Mouse (Mus musculus) lung, embryonic 14.5 days (tissue): ENCODE data around the gene Gpr108. TPM values are rescaled to one million over a fixed set of nuclear protein-coding genes. Genes with fewer than 3 reads are reported as not detected.

Experiments
- ATAC-seq: fragments of 200-750 bp; cut with Nextera tagmentation; 2 replicates; pipeline ENCODE4 v1.8.0; 2017; ENCODE audit warnings: mild to moderate bottlenecking, moderate TSS enrichment, moderate library complexity; ENCODE audit not compliant: insufficient read depth
- DNase-seq: peaks from one replicate; pipeline ENCODE4 v3.0.0-alpha.2; 2015
- H3K27ac ChIP-seq: fragments of 300-500 bp; sonication (generic); 2 replicates; pipeline ENCODE4 v1.5.1; 2014; ENCODE audit warnings: low read depth, mild to moderate bottlenecking, moderate library complexity
- H3K27me3 ChIP-seq: fragments of 300-500 bp; sonication (generic); 2 replicates; pipeline ENCODE4 v1.6.1; 2014; ENCODE audit warnings: low read length, control low read depth; ENCODE audit not compliant: insufficient read depth
- H3K36me3 ChIP-seq: fragments of 300-500 bp; sonication (generic); 2 replicates; pipeline ENCODE4 v1.6.1; 2014; ENCODE audit warnings: control low read depth; ENCODE audit not compliant: insufficient read depth
- H3K4me1 ChIP-seq: fragments of 300-500 bp; sonication (generic); 2 replicates; pipeline ENCODE4 v1.6.1; 2014; ENCODE audit warnings: antibody characterized with exemption, control low read depth; ENCODE audit not compliant: insufficient read depth
- H3K4me2 ChIP-seq: fragments of 300-500 bp; sonication (generic); 2 replicates; pipeline ENCODE4 v1.6.1; 2014; ENCODE audit warnings: mild to moderate bottlenecking
- H3K4me3 ChIP-seq: fragments of 300-500 bp; sonication (generic); 2 replicates; pipeline ENCODE4 v1.5.1; 2014; ENCODE audit warnings: low read depth, low read length
- H3K9ac ChIP-seq: fragments of 300-500 bp; sonication (generic); 2 replicates; pipeline ENCODE4 v1.6.1; 2014
- H3K9me3 ChIP-seq: fragments of 300-500 bp; sonication (generic); 2 replicates; pipeline ENCODE4 v1.6.1; 2016; ENCODE audit warnings: low read depth, low read length, control low read depth
- CTCF ChIP-seq: IDR thresholded peaks from 2 replicates; pipeline ENCODE4 v1.5.1; 2016; ENCODE audit warnings: antibody characterized with exemption, low read depth
- WGBS: fragments of 180-500 bp; shearing (Covaris S2); extraction: QIAGEN DNeasy Blood & Tissue Kit; methylation state at CpG from one replicate; pipeline ENCODE4 v1.1.7; 2014; 5-methylcytosine and 5-hydroxymethylcytosine counted together
- polyA plus RNA-seq: library from polyadenylated mRNA; unstranded; fragments of >200 nt; fragmentation: Nextera tagmentation; extraction: Ambion mirVana; gene quantifications from 2 replicates; pipeline ENCODE4 v1.2.1, GENCODE M21; 2014

The Gpr108 gene
- polyA plus RNA-seq, 1 experiment from 2014 or later = 30.8 TPM

GRCm38 (mm10) chr17:57250461-57251160 lies 2.4 kb upstream of the Gpr108 start:
- no peak for TF ChIP-seq CTCF
- H3K27me3 ChIP-seq = no peaks in the 10 kb centered on the region
- peak overlapping the region; percentile 85 for H3K4me2 ChIP-seq
- H3K4me1 ChIP-seq = peaks cover 3% of the 10 kb centered on the region; the same call in 1 of the 2 replicates
- no peak for ATAC-seq
- H3K9ac ChIP-seq = peak overlapping the region; percentile 76
- peak; percentile 57 for DNase-seq
- peaks cover 26% of the 10 kb centered on the region for H3K36me3 ChIP-seq
- 2% methylated on average over 33 of the region's 33 CpGs for WGBS
- peak overlapping the region; percentile 58 for H3K27ac ChIP-seq
- H3K9me3 ChIP-seq = no peaks in the 10 kb centered on the region
- H3K4me3 ChIP-seq = peak overlapping the region; percentile 77

GRCm38 (mm10) chr17:57249186-57250181 lies 1.2 kb upstream of the Gpr108 start, which contains the start of gene Trip10:
TSS of gene Trip10 (plus strand) at chr17:57249455.
- H3K4me3 ChIP-seq = peak within 1 kb of the TSS; percentile 77
- H3K9me3 ChIP-seq = no peaks in the 10 kb centered on the region
- H3K9ac ChIP-seq = peak within 1 kb of the TSS; percentile 76
- under 1% methylated on average over 52 of the region's 52 CpGs for WGBS
- H3K27ac ChIP-seq = peak within 1 kb of the TSS; percentile 79
- TF ChIP-seq CTCF = no peak
- DNase-seq (peak; percentile 97), ATAC-seq (peak; percentile 26)
- peaks cover 26% of the 10 kb centered on the region for H3K36me3 ChIP-seq
- H3K4me2 ChIP-seq = peak within 1 kb of the TSS; percentile 85
- no peaks in the 10 kb centered on the region for H3K27me3 ChIP-seq
- H3K4me1 ChIP-seq = peaks cover 3% of the 10 kb centered on the region; the same call in 1 of the 2 replicates

GRCm38 (mm10) chr17:57248771-57249170 lies 525 bp upstream of the Gpr108 start:
- H3K4me3 ChIP-seq = peak overlapping the region; percentile 77
- H3K27ac ChIP-seq = peak overlapping the region; percentile 71
- ATAC-seq (no peak), DNase-seq (no peak)
- peaks cover 24% of the 10 kb centered on the region for H3K36me3 ChIP-seq
- no peaks in the 10 kb centered on the region for H3K27me3 ChIP-seq
- H3K9me3 ChIP-seq = no peaks in the 10 kb centered on the region
- no peak for TF ChIP-seq CTCF
- WGBS = 7% methylated on average over 13 of the region's 13 CpGs
- H3K4me1 ChIP-seq = peaks cover 3% of the 10 kb centered on the region; the same call in 1 of the 2 replicates
- H3K9ac ChIP-seq = peak overlapping the region; percentile 47; the same call in 1 of the 2 replicates
- H3K4me2 ChIP-seq = peak overlapping the region; percentile 85

GRCm38 (mm10) chr17:57247393-57248200 lies 649 bp downstream of the Gpr108 start:
- peaks cover 3% of the 10 kb centered on the region; the same call in 1 of the 2 replicates for H3K4me1 ChIP-seq
- peak; percentile 92 for ATAC-seq
- no peaks in the 10 kb centered on the region for H3K9me3 ChIP-seq
- H3K36me3 ChIP-seq = peaks cover 24% of the 10 kb centered on the region
- WGBS = under 1% methylated on average over 46 of the region's 46 CpGs
- peak overlapping the region; percentile 85 for H3K27ac ChIP-seq
- H3K27me3 ChIP-seq = no peaks in the 10 kb centered on the region
- TF ChIP-seq CTCF = peak; percentile 13; the same call in 1 of the 2 replicates
- peak overlapping the region; percentile 64 for H3K9ac ChIP-seq
- H3K4me2 ChIP-seq = peak overlapping the region; percentile 85
- peak overlapping the region; percentile 77 for H3K4me3 ChIP-seq
- peak; percentile 98 for DNase-seq

GRCm38 (mm10) chr17:57246663-57247392 lies 1.4 kb downstream of the Gpr108 start:
- Histone ChIP-seq H3K9ac (peak overlapping the region; percentile 64), H3K4me2 (peak overlapping the region; percentile 85), H3K9me3 (no peaks in the 10 kb centered on the region), H3K27me3 (no peaks in the 10 kb centered on the region), H3K4me3 (peak overlapping the region; percentile 77), H3K36me3 (peaks cover 29% of the 10 kb centered on the region), H3K27ac (peak overlapping the region; percentile 85), H3K4me1 (peaks cover 3% of the 10 kb centered on the region; the same call in 1 of the 2 replicates)
- WGBS = 5% methylated on average over 18 of the region's 18 CpGs
- DNase-seq = peak; percentile 87
- peak; percentile 1; the same call in 1 of the 2 replicates for ATAC-seq
- TF ChIP-seq CTCF = peak; percentile 33
